Mouse (Mus musculus): ENCODE results near the gene Cfap77.

DNA sequence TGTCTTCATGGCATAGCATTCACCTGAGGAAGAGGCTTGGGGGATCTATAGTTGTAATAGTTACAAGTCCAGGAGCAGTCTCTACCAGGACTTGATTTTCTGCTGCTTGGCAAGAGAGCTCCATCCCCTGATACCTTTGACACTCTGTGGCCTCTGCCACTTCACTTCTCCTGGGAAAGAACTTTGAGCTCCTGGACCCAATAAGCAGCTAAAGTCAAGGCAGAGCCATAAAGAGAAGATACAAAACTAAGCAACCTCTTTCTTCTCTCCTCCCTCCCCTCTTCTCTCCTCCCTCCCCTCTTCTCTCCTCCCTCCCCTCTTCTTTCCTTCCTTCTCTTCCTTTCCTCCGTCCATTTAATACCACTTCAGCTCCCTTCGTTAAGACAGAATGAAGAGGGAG lies 140.7 kb downstream of the Cfap77 start:
- TF ChIP-seq CTCF (IDR thresholded peaks at IDR 0.05; ENCODE audit: borderline replicate concordance, control insufficient read depth, extremely low read depth, insufficient read depth, low read length, poor library complexity) = no peak
- TF ChIP-seq POLR2A (IDR thresholded peaks at IDR 0.05; ENCODE audit: control insufficient read depth, extremely low read depth, insufficient read depth, low read length, poor library complexity) = no peak
